ENCODE assay signal across 21 mouse cellular contexts in genomic region chr2:11729091-11729490, GRCm38 (mm10). TPM values are rescaled to one million over a fixed set of nuclear protein-coding genes. Genes with fewer than 3 reads are reported as not detected.
DNase-seq lines count a peak whose midpoint lies in the region; ATAC-seq and TF ChIP-seq lines count a peak whose summit lies in the region.
"Had no signal": no experiment of that assay in that cellular context is flagged by ENCODE, and none has a peak within 500 bp of the region (broad histone marks: within the 10 kb centered on the region; RNA-seq: fewer than 3 reads in every experiment).

No protein-coding gene starts in this region.

- intact Hi-C loops in gastrocnemius, adult 2 months (cut with DNase I), result no loop called here

- TF ChIP-seq EP300 in liver, postnatal 0 days (IDR thresholded peaks at IDR 0.05; ENCODE audit: low read depth), result no peak

- H3K9me3 ChIP-seq in embryonic facial prominence, embryonic 11.5 days (replicated peaks; ENCODE audit: control insufficient read depth, low read length), result no peaks in the 10 kb centered on the region
- no peaks in the 10 kb centered on the region for H3K9me3 ChIP-seq in liver, postnatal 0 days (ENCODE audit: low read length)
- no peaks in the 10 kb centered on the region for H3K9me3 ChIP-seq in heart, embryonic 12.5 days (replicated peaks)
- H3K9me3 ChIP-seq: hindbrain, embryonic 13.5 days; limb, embryonic 15.5 days had no signal

- 48% methylated on average over 3 of the region's 3 CpGs for WGBS in embryonic facial prominence, embryonic 11.5 days
- 71% methylated on average over 3 of the region's 3 CpGs for WGBS in liver, postnatal 0 days (ENCODE audit: insufficient replicate concordance)
- 53% methylated on average over 3 of the region's 3 CpGs for WGBS in heart, embryonic 12.5 days

- no peak for TF ChIP-seq CTCF in gastrocnemius, adult 2 months (IDR thresholded peaks at IDR 0.05)
- no peak for TF ChIP-seq CTCF in liver, postnatal 0 days (IDR thresholded peaks at IDR 0.05; ENCODE audit: low read depth)

- DNase-seq in gastrocnemius, adult 2 months, result no peak
- DNase-seq in gastrocnemius, adult 18-20 months (ENCODE audit: low spot score), result no peak
- DNase-seq in 3T3-L1 (ENCODE audit: low read depth, low spot score) (peak; percentile 28), ZHBTc4 (ENCODE audit: low read depth, low spot score) (peak; percentile 36)
- DNase-seq in embryonic facial prominence, embryonic 11.5 days (ENCODE audit: low spot score), result peak; percentile 64
- no peak for DNase-seq in layer of hippocampus, postnatal 10 days (ENCODE audit: low spot score in 2 of 2)
- no peak for DNase-seq in liver, postnatal 0 days
- DNase-seq: adrenal gland, postnatal 10 days; cerebellum, adult 8-10 months; heart, postnatal 10 days; kidney, adult 18-20 months had no signal

- H3K4me1 ChIP-seq in embryonic facial prominence, embryonic 11.5 days (ENCODE audit: control insufficient read depth, insufficient read depth, low read length), result no peaks in the 10 kb centered on the region
- H3K4me1 ChIP-seq in liver, postnatal 0 days (ENCODE audit: insufficient read depth), result no peaks in the 10 kb centered on the region
- no peaks in the 10 kb centered on the region for H3K4me1 ChIP-seq in heart, embryonic 12.5 days (replicated peaks)
- H3K4me1 ChIP-seq: hindbrain, embryonic 13.5 days; limb, embryonic 15.5 days had no signal

- no peaks in the 10 kb centered on the region for H3K36me3 ChIP-seq in embryonic facial prominence, embryonic 11.5 days (replicated peaks; ENCODE audit: control insufficient read depth, insufficient read depth, low read depth, low read length)
- H3K36me3 ChIP-seq in liver, postnatal 0 days (replicated peaks; ENCODE audit: insufficient read depth, low read length), result peaks cover 30% of the 10 kb centered on the region
- no peaks in the 10 kb centered on the region for H3K36me3 ChIP-seq in heart, embryonic 12.5 days
- H3K36me3 ChIP-seq: hindbrain, embryonic 13.5 days; limb, embryonic 15.5 days had no signal

- H3K4me2 ChIP-seq in embryonic facial prominence, embryonic 11.5 days (ENCODE audit: low read depth, low read length), result no peak overlapping the region
- no peak overlapping the region for H3K4me2 ChIP-seq in liver, postnatal 0 days (ENCODE audit: low read depth, low read length)
- H3K4me2 ChIP-seq in heart, embryonic 12.5 days, result no peak overlapping the region
- H3K4me2 ChIP-seq: heart, embryonic 11.5 days; hindbrain, embryonic 13.5 days; limb, embryonic 15.5 days; midbrain, embryonic 11.5 days had no signal

- ATAC-seq in embryonic facial prominence, embryonic 11.5 days (replicated peaks; ENCODE audit: insufficient number of reproducible peaks, low FRiP score, low TSS enrichment, low read depth), result no peak
- no peak for ATAC-seq in liver, postnatal 0 days
- no peak for ATAC-seq in heart, embryonic 12.5 days (ENCODE audit: insufficient number of reproducible peaks, low FRiP score)
- ATAC-seq: forebrain, embryonic 16.5 days; inflammation-experienced regulatory T-cells, adult 6 months had no signal

- no peak overlapping the region for H3K4me3 ChIP-seq in gastrocnemius, adult 2 months
- no peak overlapping the region for H3K4me3 ChIP-seq in embryonic facial prominence, embryonic 11.5 days (ENCODE audit: low read depth, low read length)
- no peak overlapping the region for H3K4me3 ChIP-seq in liver, postnatal 0 days (ENCODE audit: low read depth, low read length)
- no peak overlapping the region for H3K4me3 ChIP-seq in heart, embryonic 12.5 days
- H3K4me3 ChIP-seq: hindbrain, embryonic 13.5 days; layer of hippocampus, adult 2 months; limb, embryonic 15.5 days had no signal

- H3K9ac ChIP-seq in embryonic facial prominence, embryonic 11.5 days (replicated peaks; ENCODE audit: low read length), result no peak overlapping the region
- H3K9ac ChIP-seq in liver, postnatal 0 days (replicated peaks), result no peak overlapping the region
- no peak overlapping the region for H3K9ac ChIP-seq in heart, embryonic 12.5 days
- H3K9ac ChIP-seq: hindbrain, embryonic 13.5 days; limb, embryonic 15.5 days; liver, embryonic 14.5 days had no signal

- H3K27me3 ChIP-seq in embryonic facial prominence, embryonic 11.5 days (ENCODE audit: control insufficient read depth, insufficient read depth, low read length), result no peaks in the 10 kb centered on the region
- H3K27me3 ChIP-seq in liver, postnatal 0 days (ENCODE audit: insufficient read depth, low read length), result no peaks in the 10 kb centered on the region
- H3K27me3 ChIP-seq in heart, embryonic 12.5 days (replicated peaks), result no peaks in the 10 kb centered on the region
- H3K27me3 ChIP-seq: hindbrain, embryonic 13.5 days; limb, embryonic 15.5 days had no signal

- peak overlapping the region; percentile 31; the same call in 1 of the 2 replicates for H3K27ac ChIP-seq in gastrocnemius, adult 2 months
- H3K27ac ChIP-seq in embryonic facial prominence, embryonic 11.5 days (replicated peaks; ENCODE audit: low read depth, low read length), result no peak overlapping the region
- H3K27ac ChIP-seq in liver, postnatal 0 days (ENCODE audit: low read depth), result no peak overlapping the region
- H3K27ac ChIP-seq in heart, embryonic 12.5 days (ENCODE audit: poor library complexity, severe bottlenecking), result no peak overlapping the region
- H3K27ac ChIP-seq: hindbrain, embryonic 13.5 days; layer of hippocampus, adult 2 months; limb, embryonic 15.5 days; liver, embryonic 14.5 days; macrophage had no signal

RNA-seq across cellular contexts. Expression of gene Il15ra, which starts 24.0 kb away (rescaled TPM):
- 10 to 100 TPM; 29.8 to 38.6 TPM for total RNA-seq in gastrocnemius, adult 2 months (2021)
- total RNA-seq in gastrocnemius, adult 18-20 months (2021), result 10 to 100 TPM; 17.6 to 29.5 TPM
- polyA plus RNA-seq in embryonic facial prominence, embryonic 11.5 days (2014; fragmentation: Nextera tagmentation; extraction: Ambion mirVana), result 0.28 and 0.29 TPM in 2 replicates
- 1 to 10 TPM; 5.5 to 5.7 TPM for total RNA-seq in layer of hippocampus, postnatal 10 days (2021)
- polyA plus RNA-seq in liver, postnatal 0 days (2015; fragmentation: Nextera tagmentation; extraction: Ambion mirVana), result 23.8 and 31.1 TPM in 2 replicates
- 6.4 and 7.0 TPM in 2 replicates for polyA plus RNA-seq in heart, embryonic 12.5 days (2016; fragmentation: Nextera tagmentation; extraction: Ambion mirVana)

RNA-seq across cellular contexts. Expression of gene Fbh1, which starts 48.3 kb away (rescaled TPM):
- total RNA-seq in gastrocnemius, adult 2 months (2021), result 10 to 100 TPM; 24.1 to 32.5 TPM
- total RNA-seq in gastrocnemius, adult 18-20 months (2021), result 10 to 100 TPM; 19.3 to 19.5 TPM
- 148 and 154 TPM in 2 replicates for polyA plus RNA-seq in embryonic facial prominence, embryonic 11.5 days (2014; fragmentation: Nextera tagmentation; extraction: Ambion mirVana)
- 10 to 100 TPM; 73.2 to 77.0 TPM for total RNA-seq in layer of hippocampus, postnatal 10 days (2021)
- polyA plus RNA-seq in liver, postnatal 0 days (2015; fragmentation: Nextera tagmentation; extraction: Ambion mirVana), result 19.9 and 24.3 TPM in 2 replicates
- polyA plus RNA-seq in heart, embryonic 12.5 days (2016; fragmentation: Nextera tagmentation; extraction: Ambion mirVana), result 133 and 138 TPM in 2 replicates

RNA-seq across cellular contexts. Expression of gene Ankrd16, which starts 48.6 kb away (rescaled TPM):
- total RNA-seq in gastrocnemius, adult 2 months (2021), result 10 to 100 TPM; 20.8 to 26.3 TPM
- 10 to 100 TPM; 20.9 to 22.1 TPM for total RNA-seq in gastrocnemius, adult 18-20 months (2021)
- polyA plus RNA-seq in embryonic facial prominence, embryonic 11.5 days (2014; fragmentation: Nextera tagmentation; extraction: Ambion mirVana), result 23.6 and 27.7 TPM in 2 replicates
- total RNA-seq in layer of hippocampus, postnatal 10 days (2021), result 10 to 100 TPM; 65.6 to 75.7 TPM
- polyA plus RNA-seq in liver, postnatal 0 days (2015; fragmentation: Nextera tagmentation; extraction: Ambion mirVana), result 9.1 and 11.5 TPM in 2 replicates
- polyA plus RNA-seq in heart, embryonic 12.5 days (2016; fragmentation: Nextera tagmentation; extraction: Ambion mirVana), result 35.7 and 36.8 TPM in 2 replicates

Comparison
In these comparisons a context has a peak if more than half of its experiments do, and no peak if none do; other contexts are left out.
1. DNase-seq: peak in 3T3-L1 (single experiment), ZHBTc4 (single experiment) and embryonic facial prominence, embryonic 11.5 days (single experiment); none in gastrocnemius, adult 2 months (single experiment), gastrocnemius, adult 18-20 months (single experiment), layer of hippocampus, postnatal 10 days (0 of 2) and liver, postnatal 0 days (single experiment).